Mouse (Mus musculus) erythroblast, embryonic 14.5 days (primary cell): ENCODE measurements around the gene Tenm3.

ENCODE experiments used
- GATA1 ChIP-seq: IDR thresholded peaks from 2 replicates; pipeline ENCODE4 v1.6.1; 2012; ENCODE audit warnings: low read length, inconsistent platforms, mixed read lengths
- TAL1 ChIP-seq: IDR thresholded peaks from 3 replicates; pipeline ENCODE4 v1.6.1; 2012; ENCODE audit warnings: low read length, inconsistent platforms, mixed read lengths

GRCm38 (mm10) chr8:48603165-48603840 is 240.4 kb downstream of the Tenm3 start:
- no peak for TF ChIP-seq GATA1
- TF ChIP-seq TAL1 = no peak
